Mouse (Mus musculus) testis, postnatal 14 days (tissue): Measurements from ENCODE around the gene Mllt11.
A peak's percentile ranks its signal among the peaks of the same experiment; 100 is the strongest.

Experiments
- DNase-seq: peaks from one replicate; pipeline ENCODE4 v3.0.0; 2021; ENCODE audit warnings: low spot score

The Mllt11 gene

GRCm38 (mm10) chr3:95172526-95173255 lies 59.3 kb downstream of the Mllt11 start:
- DNase-seq, result peak; percentile 80

- no peak for DNase-seq
These were observed 60.9 kb downstream of the Mllt11 start for GRCm38 (mm10) chr3:95171105-95171504.

- DNase-seq, result no peak
These were observed 62.0 kb downstream of the Mllt11 start for GRCm38 (mm10) chr3:95169996-95170395.
